Comparison of ENCODE assay signal across 12 mouse cellular contexts in the genomic region with DNA sequence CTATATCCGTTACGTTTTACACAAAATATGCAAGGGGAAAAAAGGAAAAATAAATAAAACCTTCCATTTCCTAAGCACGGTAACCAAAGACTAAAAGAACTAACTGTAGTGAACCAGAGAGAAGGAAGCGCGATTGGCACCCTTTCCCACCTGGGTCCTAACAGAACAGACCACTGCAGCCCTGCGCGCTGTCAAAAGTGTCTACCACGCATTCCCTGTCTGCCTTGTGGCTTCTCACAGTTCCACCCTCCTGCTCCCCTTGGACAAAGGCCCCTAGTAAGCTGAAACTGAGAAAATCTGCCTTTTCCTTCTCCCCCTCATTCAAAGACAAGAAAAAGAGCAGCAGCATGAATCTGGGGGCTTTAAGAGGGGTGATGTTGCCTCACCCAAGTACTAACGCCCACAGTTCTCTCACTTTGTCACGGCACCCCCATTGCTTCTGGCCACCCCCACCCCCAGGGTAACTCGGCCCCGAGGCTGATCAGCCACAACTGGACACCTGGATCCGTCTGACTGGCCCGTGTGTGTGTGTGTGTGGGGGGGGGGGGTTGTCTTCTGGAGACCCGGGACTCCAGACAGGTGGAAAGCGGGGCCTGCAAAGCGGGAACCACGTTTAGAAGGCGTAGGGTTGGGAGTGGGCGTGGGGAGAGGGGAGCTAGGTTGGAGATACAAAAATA. TPM values are rescaled to one million over a fixed set of nuclear protein-coding genes. Genes with fewer than 3 reads are reported as not detected.
DNase-seq lines count a peak whose midpoint lies in the region; ATAC-seq and TF ChIP-seq lines count a peak whose summit lies in the region.
"Had no signal": no experiment of that assay in that cellular context is flagged by ENCODE, and none has a peak within 500 bp of the region (broad histone marks: within the 10 kb centered on the region; RNA-seq: fewer than 3 reads in every experiment).

No protein-coding gene starts in this region.

- 5% methylated on average over 20 of the region's 20 CpGs for WGBS in forebrain, embryonic 11.5 days
- 3% methylated on average over 20 of the region's 20 CpGs for WGBS in forebrain, embryonic 16.5 days
- 4% methylated on average over 20 of the region's 20 CpGs for WGBS in hindbrain, embryonic 12.5 days
- WGBS in liver, postnatal 0 days (ENCODE audit: insufficient replicate concordance): 12% methylated on average over 20 of the region's 20 CpGs

- H3K9ac ChIP-seq in forebrain, embryonic 11.5 days (ENCODE audit: low read length): no peak overlapping the region
- H3K9ac ChIP-seq in forebrain, embryonic 16.5 days (replicated peaks; ENCODE audit: low read depth, low read length): no peak overlapping the region
- peak overlapping the region; percentile 55; the same call in 1 of the 2 replicates for H3K9ac ChIP-seq in hindbrain, embryonic 12.5 days
- no peak overlapping the region for H3K9ac ChIP-seq in liver, postnatal 0 days (replicated peaks)

- no peak overlapping the region for H3K4me3 ChIP-seq in forebrain, embryonic 11.5 days (ENCODE audit: low read depth, low read length)
- no peak overlapping the region for H3K4me3 ChIP-seq in forebrain, embryonic 16.5 days (replicated peaks; ENCODE audit: low read length)
- H3K4me3 ChIP-seq in megakaryocyte, embryonic 14.5 days (replicated peaks): peak overlapping the region; percentile 42
- peak overlapping the region; percentile 38 for H3K4me3 ChIP-seq in hindbrain, embryonic 12.5 days
- H3K4me3 ChIP-seq in liver, postnatal 0 days (ENCODE audit: low read depth, low read length): peak overlapping the region; percentile 44

- no peak for ATAC-seq in forebrain, embryonic 11.5 days (replicated peaks; ENCODE audit: low FRiP score)
- ATAC-seq in forebrain, embryonic 16.5 days: no peak
- ATAC-seq in megakaryocyte, adult 5-6 weeks (ENCODE audit: poor library complexity, severe bottlenecking): no peak
- ATAC-seq in hindbrain, embryonic 12.5 days (ENCODE audit: low FRiP score): no peak
- ATAC-seq in liver, postnatal 0 days: no peak; the same call in 1 of the 2 replicates
- no peak for ATAC-seq in megakaryocyte progenitor cell, adult 5-6 weeks (replicated peaks; ENCODE audit: poor library complexity)

- DNase-seq in forebrain, embryonic 11.5 days (ENCODE audit: low spot score): peak; percentile 62
- DNase-seq in liver, postnatal 0 days: no peak
- no peak for DNase-seq in gastrocnemius, postnatal 4 days (ENCODE audit: low spot score in 2 of 2)
- DNase-seq: heart, adult 18-20 months had no signal

- TF ChIP-seq CTCF in liver, postnatal 0 days (IDR thresholded peaks at IDR 0.05; ENCODE audit: low read depth): no peak

- H3K36me3 ChIP-seq in forebrain, embryonic 11.5 days (ENCODE audit: control insufficient read depth, insufficient read depth, low read length): no peaks in the 10 kb centered on the region
- no peaks in the 10 kb centered on the region for H3K36me3 ChIP-seq in forebrain, embryonic 16.5 days (ENCODE audit: control insufficient read depth, insufficient read depth)
- H3K36me3 ChIP-seq in megakaryocyte, embryonic 14.5 days (replicated peaks; ENCODE audit: low read length): no peaks in the 10 kb centered on the region
- H3K36me3 ChIP-seq in hindbrain, embryonic 12.5 days: no peaks in the 10 kb centered on the region
- H3K36me3 ChIP-seq in liver, postnatal 0 days (replicated peaks; ENCODE audit: insufficient read depth, low read length): no peaks in the 10 kb centered on the region

- H3K9me3 ChIP-seq in forebrain, embryonic 11.5 days (ENCODE audit: control insufficient read depth, low read length): no peaks in the 10 kb centered on the region
- no peaks in the 10 kb centered on the region for H3K9me3 ChIP-seq in forebrain, embryonic 16.5 days (ENCODE audit: control insufficient read depth, low read length)
- peaks cover 8% of the 10 kb centered on the region; the same call in 1 of the 2 replicates for H3K9me3 ChIP-seq in megakaryocyte, embryonic 14.5 days
- no peaks in the 10 kb centered on the region; the same call in 1 of the 2 replicates for H3K9me3 ChIP-seq in hindbrain, embryonic 12.5 days (replicated peaks)
- H3K9me3 ChIP-seq in liver, postnatal 0 days (ENCODE audit: low read length): no peaks in the 10 kb centered on the region

- no peak overlapping the region for H3K4me2 ChIP-seq in forebrain, embryonic 11.5 days (ENCODE audit: low read depth, low read length, severe bottlenecking)
- H3K4me2 ChIP-seq in forebrain, embryonic 16.5 days (ENCODE audit: low read length): no peak overlapping the region
- H3K4me2 ChIP-seq in hindbrain, embryonic 12.5 days (replicated peaks): peak overlapping the region; percentile 52
- H3K4me2 ChIP-seq in liver, postnatal 0 days (ENCODE audit: low read depth, low read length): no peak overlapping the region

- H3K4me1 ChIP-seq in forebrain, embryonic 11.5 days (replicated peaks; ENCODE audit: control insufficient read depth, insufficient read depth, low read length): peaks cover 9% of the 10 kb centered on the region; the same call in 1 of the 2 replicates
- peaks cover 7% of the 10 kb centered on the region for H3K4me1 ChIP-seq in forebrain, embryonic 16.5 days (replicated peaks; ENCODE audit: control insufficient read depth, insufficient read depth, low read length)
- H3K4me1 ChIP-seq in megakaryocyte, embryonic 14.5 days: peaks cover 49% of the 10 kb centered on the region
- peaks cover 9% of the 10 kb centered on the region for H3K4me1 ChIP-seq in hindbrain, embryonic 12.5 days
- H3K4me1 ChIP-seq in liver, postnatal 0 days (ENCODE audit: insufficient read depth): peaks cover 15% of the 10 kb centered on the region

- peaks cover 83% of the 10 kb centered on the region for H3K27me3 ChIP-seq in forebrain, embryonic 11.5 days (ENCODE audit: control insufficient read depth, insufficient read depth, low read length)
- H3K27me3 ChIP-seq in forebrain, embryonic 16.5 days (replicated peaks; ENCODE audit: control insufficient read depth, insufficient read depth, low read length): peaks cover 57% of the 10 kb centered on the region
- peaks cover 95% of the 10 kb centered on the region for H3K27me3 ChIP-seq in megakaryocyte, embryonic 14.5 days (replicated peaks)
- H3K27me3 ChIP-seq in hindbrain, embryonic 12.5 days: peaks cover 77% of the 10 kb centered on the region
- H3K27me3 ChIP-seq in liver, postnatal 0 days (ENCODE audit: insufficient read depth, low read length): peaks cover 89% of the 10 kb centered on the region

- H3K27ac ChIP-seq in forebrain, embryonic 11.5 days (ENCODE audit: low read depth, low read length): no peak overlapping the region
- no peak overlapping the region for H3K27ac ChIP-seq in forebrain, embryonic 16.5 days (ENCODE audit: low read length)
- H3K27ac ChIP-seq in hindbrain, embryonic 12.5 days: peak overlapping the region; percentile 57
- H3K27ac ChIP-seq in liver, postnatal 0 days (ENCODE audit: low read depth): no peak overlapping the region

- no peak for TF ChIP-seq EP300 in liver, postnatal 0 days (IDR thresholded peaks at IDR 0.05; ENCODE audit: low read depth)

RNA-seq across cellular contexts. Expression of gene Evx2, which starts 4.5 kb away (rescaled TPM):
- not detected in 2 replicates for polyA plus RNA-seq in forebrain, embryonic 11.5 days (2014; fragmentation: Nextera tagmentation; extraction: Ambion mirVana)
- 0.07 TPM in 1 of 2 replicates, not detected in the other for polyA plus RNA-seq in forebrain, embryonic 16.5 days (2015; fragmentation: Nextera tagmentation; extraction: Ambion mirVana)
- polyA plus RNA-seq in megakaryocyte, embryonic 14.5 days (2012; ENCODE audit: insufficient read depth, low replicate concordance): not detected in 2 replicates
- not detected in 2 replicates for total RNA-seq in megakaryocyte, adult 5-6 weeks (2015)
- not detected in 2 replicates for total RNA-seq in megakaryocyte, adult 5-6 weeks (2017)
- 2.7 and 3.2 TPM in 2 replicates for polyA plus RNA-seq in hindbrain, embryonic 12.5 days (2016; fragmentation: Nextera tagmentation; extraction: Ambion mirVana)
- polyA plus RNA-seq in liver, postnatal 0 days (2015; fragmentation: Nextera tagmentation; extraction: Ambion mirVana): not detected in 2 replicates
- total RNA-seq in megakaryocyte progenitor cell, adult 5-6 weeks (2015): not detected in 2 replicates
- total RNA-seq in megakaryocyte progenitor cell, adult 5-6 weeks (2017): not detected in 2 replicates
- under 1 TPM in 1 of 2 experiments, not detected in 1; 0.05 TPM for total RNA-seq in gastrocnemius, postnatal 4 days (2021)
- total RNA-seq: heart, adult 18-20 months; left cerebral cortex, postnatal 25 days; monocyte, adult 5-6 weeks had no signal
- polyA plus RNA-seq: C2C12 had no signal

RNA-seq across cellular contexts. Expression of gene Hoxd13, which starts 13.2 kb away (rescaled TPM):
- polyA plus RNA-seq in forebrain, embryonic 11.5 days (2014; fragmentation: Nextera tagmentation; extraction: Ambion mirVana): not detected in 2 replicates
- 0.10 TPM in 1 of 2 replicates, not detected in the other for polyA plus RNA-seq in forebrain, embryonic 16.5 days (2015; fragmentation: Nextera tagmentation; extraction: Ambion mirVana)
- polyA plus RNA-seq in megakaryocyte, embryonic 14.5 days (2012; ENCODE audit: insufficient read depth, low replicate concordance): not detected in 2 replicates
- not detected in 2 replicates for total RNA-seq in megakaryocyte, adult 5-6 weeks (2015)
- total RNA-seq in megakaryocyte, adult 5-6 weeks (2017): not detected in 2 replicates
- not detected in 2 replicates for polyA plus RNA-seq in hindbrain, embryonic 12.5 days (2016; fragmentation: Nextera tagmentation; extraction: Ambion mirVana)
- not detected in 2 replicates for polyA plus RNA-seq in liver, postnatal 0 days (2015; fragmentation: Nextera tagmentation; extraction: Ambion mirVana)
- total RNA-seq in megakaryocyte progenitor cell, adult 5-6 weeks (2015): not detected in 2 replicates
- total RNA-seq in megakaryocyte progenitor cell, adult 5-6 weeks (2017): not detected in 2 replicates
- not detected for total RNA-seq in gastrocnemius, postnatal 4 days (2021)
- total RNA-seq: heart, adult 18-20 months; left cerebral cortex, postnatal 25 days; monocyte, adult 5-6 weeks had no signal
- polyA plus RNA-seq: C2C12 had no signal

RNA-seq across cellular contexts. Expression of gene Hoxd12, which starts 19.9 kb away (rescaled TPM):
- polyA plus RNA-seq in forebrain, embryonic 11.5 days (2014; fragmentation: Nextera tagmentation; extraction: Ambion mirVana): not detected in 2 replicates
- not detected in 2 replicates for polyA plus RNA-seq in forebrain, embryonic 16.5 days (2015; fragmentation: Nextera tagmentation; extraction: Ambion mirVana)
- not detected in 2 replicates for polyA plus RNA-seq in megakaryocyte, embryonic 14.5 days (2012; ENCODE audit: insufficient read depth, low replicate concordance)
- not detected in 2 replicates for total RNA-seq in megakaryocyte, adult 5-6 weeks (2015)
- not detected in 2 replicates for total RNA-seq in megakaryocyte, adult 5-6 weeks (2017)
- not detected in 2 replicates for polyA plus RNA-seq in hindbrain, embryonic 12.5 days (2016; fragmentation: Nextera tagmentation; extraction: Ambion mirVana)
- polyA plus RNA-seq in liver, postnatal 0 days (2015; fragmentation: Nextera tagmentation; extraction: Ambion mirVana): not detected in 2 replicates
- not detected in 2 replicates for total RNA-seq in megakaryocyte progenitor cell, adult 5-6 weeks (2015)
- total RNA-seq in megakaryocyte progenitor cell, adult 5-6 weeks (2017): not detected in 2 replicates
- total RNA-seq in gastrocnemius, postnatal 4 days (2021): not detected
- total RNA-seq: heart, adult 18-20 months; left cerebral cortex, postnatal 25 days; monocyte, adult 5-6 weeks had no signal
- polyA plus RNA-seq: C2C12 had no signal

RNA-seq across cellular contexts. Expression of gene Hoxd11, which starts 24.5 kb away (rescaled TPM):
- polyA plus RNA-seq in forebrain, embryonic 11.5 days (2014; fragmentation: Nextera tagmentation; extraction: Ambion mirVana): not detected in 2 replicates
- not detected in 2 replicates for polyA plus RNA-seq in forebrain, embryonic 16.5 days (2015; fragmentation: Nextera tagmentation; extraction: Ambion mirVana)
- not detected in 2 replicates for polyA plus RNA-seq in megakaryocyte, embryonic 14.5 days (2012; ENCODE audit: insufficient read depth, low replicate concordance)
- total RNA-seq in megakaryocyte, adult 5-6 weeks (2015): not detected in 2 replicates
- not detected in 2 replicates for total RNA-seq in megakaryocyte, adult 5-6 weeks (2017)
- polyA plus RNA-seq in hindbrain, embryonic 12.5 days (2016; fragmentation: Nextera tagmentation; extraction: Ambion mirVana): not detected in 2 replicates
- polyA plus RNA-seq in liver, postnatal 0 days (2015; fragmentation: Nextera tagmentation; extraction: Ambion mirVana): not detected in 2 replicates
- total RNA-seq in megakaryocyte progenitor cell, adult 5-6 weeks (2015): not detected in 2 replicates
- total RNA-seq in megakaryocyte progenitor cell, adult 5-6 weeks (2017): not detected in 2 replicates
- 1 to 10 TPM; 1.1 to 1.5 TPM for total RNA-seq in gastrocnemius, postnatal 4 days (2021)
- total RNA-seq: heart, adult 18-20 months; left cerebral cortex, postnatal 25 days; monocyte, adult 5-6 weeks had no signal
- polyA plus RNA-seq: C2C12 had no signal

RNA-seq across cellular contexts. Expression of gene Hoxd10, which starts 36.8 kb away (rescaled TPM):
- not detected in 2 replicates for polyA plus RNA-seq in forebrain, embryonic 11.5 days (2014; fragmentation: Nextera tagmentation; extraction: Ambion mirVana)
- not detected in 2 replicates for polyA plus RNA-seq in forebrain, embryonic 16.5 days (2015; fragmentation: Nextera tagmentation; extraction: Ambion mirVana)
- not detected in 2 replicates for polyA plus RNA-seq in megakaryocyte, embryonic 14.5 days (2012; ENCODE audit: insufficient read depth, low replicate concordance)
- not detected in 2 replicates for total RNA-seq in megakaryocyte, adult 5-6 weeks (2015)
- not detected in 2 replicates for total RNA-seq in megakaryocyte, adult 5-6 weeks (2017)
- polyA plus RNA-seq in hindbrain, embryonic 12.5 days (2016; fragmentation: Nextera tagmentation; extraction: Ambion mirVana): not detected in 2 replicates
- polyA plus RNA-seq in liver, postnatal 0 days (2015; fragmentation: Nextera tagmentation; extraction: Ambion mirVana): not detected in 2 replicates
- total RNA-seq in megakaryocyte progenitor cell, adult 5-6 weeks (2015): not detected in 2 replicates
- not detected in 2 replicates for total RNA-seq in megakaryocyte progenitor cell, adult 5-6 weeks (2017)
- 1 to 10 TPM; 3.0 to 4.9 TPM for total RNA-seq in gastrocnemius, postnatal 4 days (2021)
- total RNA-seq: heart, adult 18-20 months; left cerebral cortex, postnatal 25 days; monocyte, adult 5-6 weeks had no signal
- polyA plus RNA-seq: C2C12 had no signal

Comparison
In these comparisons a context has a peak if more than half of its experiments do, and no peak if none do; other contexts are left out.
1. H3K4me3 ChIP-seq: peak in megakaryocyte, embryonic 14.5 days (single experiment), hindbrain, embryonic 12.5 days (single experiment) and liver, postnatal 0 days (single experiment); none in forebrain, embryonic 11.5 days (single experiment) and forebrain, embryonic 16.5 days (single experiment).